Mouse (Mus musculus): ENCODE data around the gene Grm1.

The Grm1 gene

GRCm38 (mm10) chr10:10710359-10710758 lies 371.8 kb downstream of the Grm1 start:
- no peak for DNase-seq

- DNase-seq = no peak
Measured at GRCm38 (mm10) chr10:10708031-10708430, 374.1 kb downstream of the Grm1 start.

- DNase-seq = no peak
Measured at GRCm38 (mm10) chr10:10701326-10701725, 380.8 kb downstream of the Grm1 start.

GRCm38 (mm10) chr10:10700903-10701302 lies 381.3 kb downstream of the Grm1 start:
- DNase-seq = no peak

GRCm38 (mm10) chr10:10697497-10697896 lies 384.7 kb downstream of the Grm1 start:
- DNase-seq = no peak

GRCm38 (mm10) chr10:10689668-10690223 lies 392.4 kb downstream of the Grm1 start:
- no peak for DNase-seq

GRCm38 (mm10) chr10:10688907-10689667 lies 393.1 kb downstream of the Grm1 start:
- DNase-seq = no peak

GRCm38 (mm10) chr10:10681048-10681447 lies 401.1 kb downstream of the Grm1 start, which contains the start of gene Gm10944:
TSS of gene Gm10944 (plus strand) at chr10:10681348.
- no peak for DNase-seq

- no peak for DNase-seq
Measured at GRCm38 (mm10) chr10:10659976-10660375, 422.2 kb downstream of the Grm1 start.

GRCm38 (mm10) chr10:10659161-10659560 lies 423.0 kb downstream of the Grm1 start:
- no peak for DNase-seq

GRCm38 (mm10) chr10:10656621-10657020 lies 425.5 kb downstream of the Grm1 start:
- no peak for DNase-seq

- DNase-seq = no peak
Measured at GRCm38 (mm10) chr10:10655991-10656390, 426.2 kb downstream of the Grm1 start.
